Mouse (Mus musculus): ENCODE data around the gene As3mt.
"Not testable (repeated sequence)": the region's sequence is repeated elsewhere in the genome, so short reads cannot be mapped to it uniquely, and the experiment has no call there.

As3mt gene

DNA sequence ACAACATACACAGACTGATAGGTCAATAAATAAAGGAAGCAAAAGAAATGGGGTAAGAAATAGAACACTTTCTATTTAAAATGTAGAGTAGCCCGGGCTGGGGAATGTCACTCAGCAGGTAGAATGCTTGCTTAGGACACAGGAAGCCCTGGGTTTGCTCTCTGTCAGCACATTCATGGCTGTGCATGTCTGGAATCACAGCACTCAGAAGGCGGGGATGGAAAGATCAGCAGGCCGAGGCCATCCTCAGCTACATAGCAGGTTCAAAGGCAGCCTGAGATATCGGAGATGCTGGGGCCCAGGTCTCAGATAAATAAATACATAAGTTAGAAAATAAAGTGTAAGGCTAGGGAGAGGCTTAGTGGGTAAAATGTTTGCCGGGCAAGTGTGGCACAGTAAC lies 45.0 kb downstream of the As3mt start:
- no peak for DNase-seq (ENCODE audit: low spot score in 2 of 2)

DNA sequence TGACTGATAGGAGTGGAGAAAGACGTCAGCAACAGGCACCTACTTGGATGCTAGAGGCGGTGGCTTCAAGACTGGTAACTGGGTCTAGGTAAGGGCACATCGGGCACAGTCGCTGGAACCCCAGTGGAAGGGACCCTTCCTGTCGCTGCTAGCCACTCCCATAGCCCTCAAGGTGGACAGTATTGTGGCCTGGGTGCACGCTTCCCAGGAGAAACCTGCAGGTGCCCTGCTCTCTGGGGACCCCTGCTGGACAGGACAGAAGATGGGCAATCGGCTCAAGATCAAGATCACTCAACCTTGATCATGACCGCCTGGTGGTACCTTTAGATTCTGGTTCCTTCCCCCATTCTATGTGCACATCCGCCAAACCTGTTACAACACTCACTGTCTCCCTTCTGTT lies 47.8 kb downstream of the As3mt start:
- peak; percentile 46 to 48 for DNase-seq (ENCODE audit: low spot score in 2 of 2)

DNA sequence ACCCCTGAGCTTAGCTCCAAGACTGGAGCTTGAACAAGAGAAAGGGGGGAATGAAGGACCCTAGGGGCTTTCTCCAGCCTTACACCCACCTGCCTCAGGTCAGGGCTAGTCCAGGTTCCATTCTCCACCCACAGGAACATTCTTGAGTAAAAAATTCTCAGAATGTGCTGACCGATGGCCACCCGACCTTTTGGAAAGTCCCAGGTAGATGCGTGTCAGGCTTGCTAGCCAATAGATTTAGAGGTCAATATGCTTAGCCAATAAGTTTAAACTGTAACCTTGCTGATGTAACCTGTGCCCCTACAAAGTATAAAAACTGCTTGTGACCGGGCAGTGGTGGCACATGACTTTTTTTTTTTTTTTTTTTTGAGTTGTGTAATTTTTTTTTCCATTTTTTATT lies 49.0 kb downstream of the As3mt start:
- DNase-seq (ENCODE audit: low spot score in 2 of 2) = no peak

DNA sequence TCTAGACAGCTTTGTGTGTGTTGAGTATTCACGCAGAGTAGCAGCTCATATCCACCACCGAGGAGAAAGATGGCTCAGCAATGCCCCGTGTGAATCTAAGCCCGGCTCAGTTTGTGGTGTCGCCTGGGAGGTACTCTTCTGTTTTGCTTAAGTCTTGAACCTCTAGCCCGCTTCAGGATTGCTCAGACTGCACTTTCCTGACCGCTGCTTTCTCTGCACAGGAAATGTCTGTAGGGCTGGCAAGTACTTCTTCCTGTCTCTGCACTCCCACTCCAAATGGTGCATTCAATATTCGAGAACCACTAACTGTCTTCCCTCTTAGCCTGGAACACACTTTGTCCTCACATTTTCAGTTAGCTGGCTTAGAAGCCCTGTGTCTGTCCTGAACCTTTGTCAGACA lies 51.8 kb downstream of the As3mt start:
- no peak for DNase-seq (ENCODE audit: low spot score in 2 of 2)

DNA sequence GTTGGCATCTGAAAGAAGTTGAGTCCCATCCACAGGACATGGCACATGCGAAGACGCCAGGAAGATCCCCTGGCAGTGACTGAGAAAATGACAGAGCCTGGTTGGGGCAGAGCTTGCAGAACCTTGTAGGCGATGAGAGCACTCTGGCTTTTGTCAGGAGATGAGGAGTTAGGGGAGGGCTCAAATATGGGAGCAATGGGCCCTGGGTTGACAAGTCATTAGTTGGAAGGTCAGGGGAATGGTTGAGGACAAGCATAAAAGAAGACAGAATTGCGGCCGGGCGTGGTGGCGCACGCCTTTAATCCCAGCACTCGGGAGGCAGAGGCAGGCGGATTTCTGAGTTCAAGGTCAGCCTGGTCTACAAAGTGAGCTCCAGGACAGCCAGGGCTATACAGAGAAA lies 52.7 kb downstream of the As3mt start:
- not testable (repeated sequence) for DNase-seq (ENCODE audit: low spot score in 2 of 2)

DNA sequence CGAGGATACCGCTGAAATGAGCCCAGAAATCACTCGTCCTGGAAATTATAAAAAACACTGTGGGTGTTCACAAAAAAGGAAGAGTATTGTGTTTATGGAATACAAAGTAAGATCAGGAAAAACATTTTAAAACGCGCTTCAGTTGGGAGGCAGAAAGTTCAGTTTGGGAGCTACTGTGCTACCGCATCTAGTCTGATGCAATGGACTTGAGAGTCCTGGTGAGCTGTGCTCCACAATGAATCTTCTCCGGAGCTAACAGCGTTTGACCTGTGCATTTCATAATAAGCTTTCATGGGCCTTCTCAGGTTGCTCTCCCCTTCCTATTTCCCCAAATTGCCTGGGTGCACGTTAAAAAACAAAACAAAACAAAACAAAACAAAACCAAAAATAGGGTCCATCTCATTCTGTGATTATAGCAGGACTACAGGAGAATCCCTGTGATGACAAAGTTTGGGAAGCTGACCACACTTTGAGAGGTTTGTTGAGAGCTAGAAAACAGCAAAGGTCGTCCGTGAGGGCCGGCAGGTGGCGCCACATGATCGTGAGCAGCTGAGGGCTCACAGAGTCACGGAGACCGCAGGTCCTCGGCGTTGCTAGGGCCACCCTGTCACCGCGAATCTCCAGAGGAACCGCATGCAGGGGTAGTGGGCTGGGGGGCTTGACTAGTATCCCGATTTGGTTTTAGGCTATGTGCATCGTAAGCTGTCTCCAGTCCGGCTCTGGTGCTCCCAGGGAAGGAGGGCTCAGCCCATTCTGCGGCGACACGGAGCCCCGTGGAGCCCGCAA lies 53.3 kb downstream of the As3mt start:
- peak; percentile 79 to 87 for DNase-seq (ENCODE audit: low spot score in 2 of 2)

DNA sequence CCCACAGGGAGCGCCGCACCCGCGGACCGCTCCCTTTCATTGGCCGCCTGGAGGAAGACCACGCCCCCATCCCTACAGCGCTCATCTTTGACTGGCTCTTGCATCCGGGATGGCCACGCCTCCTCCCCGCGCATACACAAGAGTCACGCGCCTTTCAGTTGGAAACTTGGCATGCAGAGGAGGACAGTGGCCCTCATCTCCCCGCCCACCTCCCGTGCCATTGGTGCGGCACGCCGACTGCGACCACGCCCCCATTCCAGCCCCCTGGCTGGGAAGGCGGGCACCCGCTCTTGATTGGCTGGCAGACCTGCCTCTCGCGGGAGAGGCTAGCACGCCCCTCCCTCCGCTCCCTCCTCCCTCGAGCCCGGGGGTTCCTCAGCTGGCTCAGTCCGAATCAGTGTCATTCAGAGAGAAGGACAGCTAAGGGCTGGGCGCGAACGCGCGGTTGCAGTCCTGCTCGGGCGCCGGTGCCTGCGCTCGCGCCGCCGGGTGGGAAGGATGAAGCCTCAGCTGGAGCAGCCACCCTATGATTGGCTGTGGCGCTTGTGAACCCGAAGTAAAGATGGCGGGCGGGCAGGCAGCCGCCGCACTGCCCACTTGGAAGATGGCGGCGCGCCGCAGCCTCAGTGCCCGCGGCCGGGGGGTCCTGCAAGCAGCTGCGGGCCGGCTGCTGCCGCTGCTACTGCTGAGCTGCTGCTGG lies 54.1 kb downstream of the As3mt start, which contains the start of gene Cnnm2:
TSS of gene Cnnm2 (plus strand) at position 350 of the 700 bp plus-strand sequence.
- peak; percentile 100 for DNase-seq (ENCODE audit: low spot score in 2 of 2)

DNA sequence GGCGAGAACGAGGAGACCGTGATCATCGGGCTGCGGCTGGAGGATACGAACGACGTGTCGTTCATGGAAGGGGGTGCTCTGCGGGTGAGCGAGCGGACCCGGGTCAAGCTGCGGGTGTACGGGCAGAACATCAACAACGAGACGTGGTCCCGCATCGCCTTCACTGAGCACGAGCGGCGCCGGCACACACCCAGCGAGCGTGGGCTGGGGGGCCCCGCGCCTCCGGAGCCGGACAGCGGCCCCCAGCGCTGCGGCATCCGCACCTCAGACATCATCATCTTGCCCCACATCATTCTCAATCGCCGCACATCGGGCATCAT lies 54.7 kb downstream of the As3mt start:
- no peak for DNase-seq (ENCODE audit: low spot score in 2 of 2)

DNA sequence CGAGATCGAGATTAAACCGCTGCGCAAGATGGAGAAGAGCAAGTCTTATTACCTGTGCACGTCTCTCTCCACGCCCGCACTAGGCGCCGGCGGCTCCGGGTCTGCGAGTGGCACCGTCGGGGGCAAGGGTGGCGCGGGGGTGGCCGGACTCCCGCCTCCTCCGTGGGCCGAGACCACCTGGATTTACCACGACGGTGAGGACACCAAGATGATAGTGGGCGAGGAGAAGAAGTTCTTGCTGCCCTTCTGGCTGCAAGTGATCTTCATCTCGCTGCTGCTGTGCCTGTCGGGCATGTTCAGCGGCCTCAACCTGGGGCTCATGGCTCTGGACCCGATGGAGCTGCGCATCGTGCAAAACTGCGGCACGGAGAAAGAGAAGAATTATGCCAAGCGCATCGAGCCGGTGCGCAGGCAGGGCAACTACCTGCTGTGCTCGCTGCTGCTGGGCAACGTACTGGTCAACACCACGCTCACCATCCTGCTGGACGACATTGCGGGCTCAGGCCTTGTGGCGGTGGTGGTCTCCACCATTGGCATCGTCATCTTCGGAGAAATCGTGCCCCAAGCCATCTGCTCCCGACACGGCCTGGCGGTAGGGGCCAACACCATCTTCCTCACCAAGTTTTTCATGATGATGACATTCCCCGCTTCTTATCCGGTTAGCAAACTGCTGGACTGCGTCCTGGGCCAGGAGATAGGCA lies 55.2 kb downstream of the As3mt start:
- peak; percentile 16 to 27 for DNase-seq (ENCODE audit: low spot score in 2 of 2)

DNA sequence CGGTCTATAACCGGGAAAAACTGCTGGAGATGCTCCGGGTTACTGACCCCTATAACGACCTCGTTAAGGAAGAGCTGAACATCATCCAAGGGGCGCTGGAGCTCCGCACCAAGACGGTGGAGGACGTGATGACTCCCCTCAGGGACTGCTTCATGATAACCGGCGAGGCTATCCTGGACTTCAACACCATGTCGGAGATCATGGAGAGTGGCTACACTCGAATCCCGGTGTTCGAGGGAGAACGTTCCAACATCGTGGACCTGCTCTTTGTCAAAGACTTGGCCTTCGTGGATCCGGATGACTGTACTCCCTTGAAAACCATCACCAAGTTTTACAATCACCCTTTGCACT lies 55.7 kb downstream of the As3mt start:
- DNase-seq (ENCODE audit: low spot score in 2 of 2) = no peak

DNA sequence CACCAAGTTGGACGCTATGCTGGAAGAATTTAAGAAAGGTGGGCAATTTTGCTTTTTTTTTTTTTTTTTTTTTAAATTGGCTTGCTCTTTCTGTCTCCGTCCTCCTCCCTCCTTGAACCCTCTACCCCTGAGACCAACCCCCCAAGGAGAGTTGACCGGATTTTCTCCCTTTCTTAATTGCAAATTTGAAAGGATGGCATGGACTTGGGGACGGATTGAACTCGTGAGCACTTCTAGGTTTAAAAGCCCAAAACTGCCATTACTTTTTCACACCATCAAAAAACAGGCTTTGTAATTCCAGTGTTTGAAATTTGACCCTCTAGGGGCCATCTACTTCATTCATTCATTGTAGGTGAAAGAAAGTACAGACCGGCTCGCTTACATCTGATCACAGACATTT lies 56.1 kb downstream of the As3mt start:
- no peak for DNase-seq (ENCODE audit: low spot score in 2 of 2)

DNA sequence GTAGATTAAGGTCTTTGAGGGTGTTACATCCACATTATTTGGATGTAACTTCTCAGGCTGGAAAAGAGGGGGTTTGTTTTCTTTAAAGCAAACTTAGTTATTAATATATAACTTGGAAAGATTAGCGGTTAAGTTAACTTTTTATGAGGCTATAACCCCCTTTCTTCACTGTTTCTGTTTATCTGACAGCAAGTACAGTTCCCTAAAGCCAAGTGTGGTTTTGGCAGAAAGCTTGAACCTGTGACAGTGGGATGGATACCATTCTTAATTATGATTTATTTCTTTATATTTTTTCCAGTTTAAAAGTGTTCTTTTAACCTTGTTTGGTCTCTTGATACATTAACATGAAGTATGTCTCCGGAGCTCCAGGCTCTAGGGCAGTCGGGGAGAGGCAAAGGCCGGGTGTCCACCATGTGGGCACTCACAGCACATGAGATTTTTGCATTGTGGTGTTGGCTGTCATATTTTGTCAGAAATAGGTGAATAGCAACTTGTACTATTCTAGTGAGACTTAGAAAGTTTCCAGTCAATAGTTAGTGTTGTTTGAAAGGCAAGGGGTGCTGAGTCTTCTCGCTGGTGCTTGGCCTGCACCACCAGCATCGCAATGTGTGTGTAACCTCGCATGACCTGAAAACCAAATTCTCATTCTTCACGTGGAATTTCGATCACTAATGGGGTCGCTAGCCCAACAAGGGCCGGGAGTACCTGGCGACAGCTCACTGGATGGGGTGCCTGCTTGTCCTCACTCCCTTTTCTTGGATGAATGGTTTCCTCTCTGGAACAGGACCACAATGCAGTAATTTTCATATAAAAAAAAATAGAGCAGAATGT lies 56.9 kb downstream of the As3mt start:
- no peak for DNase-seq (ENCODE audit: low spot score in 2 of 2)

DNA sequence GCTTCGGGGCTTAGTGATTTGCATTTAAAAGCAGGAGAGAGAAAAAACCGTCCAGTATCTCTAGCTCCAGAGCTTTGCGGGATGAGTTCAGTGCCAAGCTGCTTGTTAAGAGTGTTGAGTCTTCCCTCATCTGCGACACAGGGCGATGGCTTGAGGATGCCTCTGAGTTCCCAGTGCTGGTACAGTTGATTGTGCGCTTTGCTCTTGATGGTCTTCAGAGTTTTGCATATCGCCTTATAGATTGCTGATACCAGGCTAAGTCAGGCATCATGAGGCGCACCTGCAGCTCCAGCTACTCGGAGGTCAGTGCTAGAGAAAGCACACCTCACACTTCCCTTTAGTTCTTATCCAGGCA lies 57.5 kb downstream of the As3mt start:
- DNase-seq (ENCODE audit: low spot score in 2 of 2) = no peak

DNA sequence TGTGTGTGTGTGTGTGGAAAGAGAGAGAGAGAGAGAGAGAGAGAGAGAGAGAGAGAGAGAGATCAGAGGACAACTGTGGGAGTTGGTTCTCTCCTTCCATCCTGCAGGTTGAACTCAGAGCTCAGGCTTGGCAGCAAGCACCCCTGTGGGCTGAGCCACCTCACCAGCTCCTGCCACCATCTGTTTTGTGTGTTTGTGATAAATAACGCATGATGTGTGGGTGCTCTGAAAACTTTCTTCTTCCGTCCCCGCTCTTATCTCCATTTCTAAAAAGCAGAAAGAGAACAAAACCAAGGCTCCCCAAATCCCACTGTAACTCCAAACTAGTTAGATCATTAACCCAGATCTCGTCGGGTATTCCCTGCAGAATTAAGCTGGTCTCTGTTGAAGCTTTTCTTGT lies 58.9 kb downstream of the As3mt start:
- no peak for DNase-seq (ENCODE audit: low spot score in 2 of 2)

DNA sequence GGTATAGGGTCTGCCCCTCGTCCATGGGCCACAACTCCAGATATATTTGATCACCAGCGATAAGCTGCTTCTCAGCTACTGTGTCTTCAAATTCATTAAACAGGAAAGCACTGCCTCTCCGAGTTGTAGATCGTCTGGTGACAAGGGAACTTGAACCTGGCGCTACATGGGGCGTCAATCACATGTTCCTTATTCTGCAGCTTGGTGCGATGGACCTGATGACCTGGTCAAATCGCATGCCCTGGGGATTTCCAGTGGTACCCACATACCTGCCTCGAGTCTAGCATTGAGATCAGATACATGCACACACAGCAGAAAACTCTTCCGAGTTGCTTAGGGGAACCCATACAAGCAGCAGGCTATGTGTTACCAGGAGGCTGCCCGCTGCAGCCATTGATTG lies 62.5 kb downstream of the As3mt start:
- DNase-seq (ENCODE audit: low spot score in 2 of 2) = no peak

DNA sequence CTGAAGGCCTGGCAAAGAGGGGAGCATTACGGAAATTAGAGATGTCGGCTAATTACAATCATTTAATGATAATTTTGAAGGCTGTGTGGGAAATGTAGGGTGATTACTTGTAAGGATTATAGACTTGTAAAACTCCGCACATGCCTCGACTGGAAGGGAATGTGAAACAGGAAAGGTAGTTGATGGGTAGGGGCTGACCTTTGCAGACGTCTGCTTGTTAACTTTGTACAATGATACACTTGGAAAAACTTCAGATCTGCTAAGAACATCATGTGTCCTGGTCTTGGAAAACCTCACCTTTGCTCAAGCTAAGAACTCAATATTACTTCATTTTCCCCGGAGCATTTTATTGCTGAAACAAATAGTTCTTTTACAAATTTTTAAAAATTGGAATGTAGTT lies 64.5 kb downstream of the As3mt start:
- no peak for DNase-seq (ENCODE audit: low spot score in 2 of 2)

DNA sequence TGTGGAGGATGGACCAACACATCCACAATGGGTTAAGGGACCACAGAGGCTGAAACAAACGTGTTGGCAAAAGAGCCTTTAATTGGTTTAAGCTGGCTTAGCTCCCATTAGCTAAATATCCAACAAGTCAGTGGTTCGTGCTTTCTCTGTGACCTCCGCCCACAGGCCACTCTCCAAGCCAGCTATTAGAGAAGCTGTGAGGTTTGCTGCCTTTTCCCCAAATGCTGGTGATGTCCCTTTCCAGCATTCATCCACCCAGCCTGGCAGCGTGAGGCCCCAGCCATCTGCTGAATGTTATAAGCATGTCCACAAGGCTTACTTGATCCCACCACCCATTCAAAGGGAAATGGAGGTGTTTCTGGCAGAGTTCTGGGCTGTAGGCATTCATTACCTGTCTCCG lies 69.1 kb downstream of the As3mt start:
- no peak for DNase-seq (ENCODE audit: low spot score in 2 of 2)

DNA sequence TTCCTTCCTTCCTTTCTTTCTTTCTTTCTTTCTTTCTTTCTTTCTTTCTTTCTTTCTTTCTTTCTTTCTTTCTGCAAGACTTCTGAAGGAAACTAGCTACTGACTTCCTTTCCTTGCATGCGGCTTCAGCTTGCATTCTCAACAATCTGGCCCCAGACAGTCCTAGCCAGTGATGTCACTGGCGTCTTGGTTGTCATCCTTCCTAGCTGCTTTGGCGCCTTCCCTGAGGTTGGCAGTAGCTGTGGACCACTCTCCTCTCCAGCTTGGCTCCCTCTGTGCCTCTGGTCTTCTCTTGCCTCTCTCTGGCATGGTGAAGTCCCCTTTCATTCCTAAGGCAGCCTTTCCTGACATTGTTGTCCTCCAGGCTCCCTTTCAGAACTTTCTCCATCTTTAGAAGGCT lies 69.6 kb downstream of the As3mt start:
- DNase-seq (ENCODE audit: low spot score in 2 of 2) = no peak

DNA sequence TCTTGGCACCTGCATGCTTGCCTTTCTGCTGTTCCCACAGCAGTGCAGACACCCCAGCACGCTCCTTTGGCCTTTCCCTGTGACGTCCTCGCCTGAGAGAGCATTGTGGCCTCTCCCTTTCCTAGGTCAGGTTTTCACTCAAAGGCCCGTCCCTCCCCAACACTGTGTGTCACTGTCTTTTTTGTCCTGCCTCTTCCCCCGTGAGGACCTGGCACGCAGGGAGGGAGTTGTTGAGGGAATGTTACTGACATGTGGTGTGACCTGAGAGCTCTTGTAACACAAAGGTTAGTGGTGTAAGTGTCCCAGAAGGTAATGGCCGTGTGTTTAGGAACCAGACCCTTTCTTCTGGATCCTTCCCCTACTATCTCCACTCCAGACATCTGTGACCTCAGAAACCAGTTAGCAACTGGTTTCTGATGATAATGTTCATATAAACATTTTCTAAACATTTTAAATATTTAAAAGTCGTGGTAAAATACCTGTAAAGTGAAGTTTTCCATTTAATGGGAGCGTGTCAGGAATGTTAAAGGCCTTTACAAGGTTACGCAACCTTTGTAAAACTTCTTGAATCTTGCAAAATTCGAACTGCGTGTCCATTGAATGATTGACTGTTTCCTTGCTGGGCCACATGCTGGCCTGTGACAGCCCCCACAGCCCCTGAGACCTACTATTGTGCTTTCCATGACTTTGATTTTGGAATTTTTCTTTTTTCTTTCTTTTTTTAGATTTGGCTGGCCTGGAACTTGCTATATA lies 70.8 kb downstream of the As3mt start:
- DNase-seq (ENCODE audit: low spot score in 2 of 2) = no peak

DNA sequence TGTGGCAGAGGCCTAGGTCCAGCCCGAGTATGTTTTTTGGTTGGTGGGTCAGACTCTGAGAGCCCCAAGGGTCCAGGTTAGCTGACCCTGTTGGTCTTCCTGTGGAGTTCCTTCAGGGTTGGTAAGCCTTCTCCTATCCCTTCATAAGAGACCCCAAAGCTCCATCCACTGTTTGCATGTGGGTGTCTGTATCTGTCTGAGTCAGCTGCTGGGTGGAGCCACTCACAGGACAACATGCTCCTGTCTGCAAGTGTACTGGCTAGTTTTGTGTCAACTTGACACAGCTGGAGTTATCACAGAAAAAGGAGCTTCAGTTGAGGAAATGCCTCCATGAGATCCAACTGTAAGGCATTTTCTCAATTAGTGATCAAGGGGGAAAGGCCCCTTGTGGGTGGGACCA lies 71.9 kb downstream of the As3mt start:
- not testable (repeated sequence) for DNase-seq (ENCODE audit: low spot score in 2 of 2)

DNA sequence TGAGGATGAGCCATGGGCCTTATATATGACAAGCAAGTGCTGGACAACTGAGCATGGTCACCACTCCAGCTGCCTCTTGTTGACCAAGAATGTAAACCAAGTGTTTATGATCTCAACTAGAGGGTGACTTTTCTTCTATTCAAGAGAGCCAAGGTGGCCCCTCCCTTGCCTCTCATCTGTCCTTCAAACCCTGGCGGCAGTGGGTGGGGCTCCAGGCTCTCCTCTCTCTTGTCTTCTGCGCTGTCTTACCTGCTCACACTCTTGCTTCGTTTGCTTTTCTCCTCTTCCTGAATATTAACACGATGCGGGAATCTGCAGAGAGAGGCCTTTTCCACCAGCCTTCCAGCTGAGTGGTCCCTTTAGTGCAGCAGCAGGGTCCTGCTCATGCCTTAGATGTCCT lies 76.8 kb downstream of the As3mt start:
- DNase-seq (ENCODE audit: low spot score in 2 of 2) = no peak

DNA sequence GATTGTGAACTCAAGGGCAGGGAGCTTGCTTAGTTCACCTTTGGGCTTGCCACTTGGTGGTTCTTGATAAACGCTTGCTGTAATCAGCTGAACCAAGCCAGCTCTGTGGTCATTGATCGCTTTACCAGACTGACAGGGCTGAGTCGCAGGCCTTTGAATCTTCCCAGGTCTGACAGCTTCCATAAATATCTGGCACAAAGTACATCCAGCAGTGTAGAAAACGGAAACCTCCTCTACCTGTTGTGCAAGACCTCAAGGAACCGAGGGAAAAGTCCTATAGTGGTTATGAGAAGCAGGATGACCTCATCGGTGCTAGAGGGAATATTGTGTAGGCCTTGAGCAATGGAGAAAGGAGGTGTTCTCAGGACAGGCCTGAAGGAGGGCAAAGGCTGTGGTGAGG lies 77.2 kb downstream of the As3mt start:
- no peak for DNase-seq (ENCODE audit: low spot score in 2 of 2)
